Mouse (Mus musculus): ENCODE results near the gene Zfp580. TPM values are rescaled to one million over a fixed set of nuclear protein-coding genes. Genes with fewer than 3 reads are reported as not detected.

The Zfp580 gene
- polyA plus RNA-seq, 1 experiment from 2014 or later, result 53.4 TPM

GRCm38 (mm10) chr7:5081241-5081640 is 29.9 kb downstream of the Zfp580 start:
- H3K27me3 ChIP-seq (ENCODE audit: insufficient read depth, poor library complexity, severe bottlenecking), result no peaks in the 10 kb centered on the region
- H3K27ac ChIP-seq, result 0 out of 2 replicates have a peak overlapping the region, but pooled peaks have one; percentile 96
- WGBS, result 79% methylated on average over 6 of the region's 6 CpGs
- no peak for DNase-seq (ENCODE audit: low spot score)
- H3K4me1 ChIP-seq (replicated peaks), result peaks cover 18% of the 10 kb centered on the region
- no peaks in the 10 kb centered on the region for H3K9me3 ChIP-seq
- peaks cover 74% of the 10 kb centered on the region for H3K36me3 ChIP-seq
- H3K4me3 ChIP-seq, result peak overlapping the region; percentile 96

GRCm38 (mm10) chr7:5081939-5082338 is 30.6 kb downstream of the Zfp580 start:
- Histone ChIP-seq H3K4me3 (no peak overlapping the region; the same call in none of the 2 replicates), H3K27me3 (ENCODE audit: insufficient read depth, poor library complexity, severe bottlenecking) (no peaks in the 10 kb centered on the region), H3K4me1 (replicated peaks) (peaks cover 18% of the 10 kb centered on the region), H3K36me3 (peaks cover 73% of the 10 kb centered on the region), H3K27ac (no peak overlapping the region), H3K9me3 (no peaks in the 10 kb centered on the region)
- 97% methylated on average over 2 of the region's 2 CpGs for WGBS
- DNase-seq (ENCODE audit: low spot score), result no peak

DNA sequence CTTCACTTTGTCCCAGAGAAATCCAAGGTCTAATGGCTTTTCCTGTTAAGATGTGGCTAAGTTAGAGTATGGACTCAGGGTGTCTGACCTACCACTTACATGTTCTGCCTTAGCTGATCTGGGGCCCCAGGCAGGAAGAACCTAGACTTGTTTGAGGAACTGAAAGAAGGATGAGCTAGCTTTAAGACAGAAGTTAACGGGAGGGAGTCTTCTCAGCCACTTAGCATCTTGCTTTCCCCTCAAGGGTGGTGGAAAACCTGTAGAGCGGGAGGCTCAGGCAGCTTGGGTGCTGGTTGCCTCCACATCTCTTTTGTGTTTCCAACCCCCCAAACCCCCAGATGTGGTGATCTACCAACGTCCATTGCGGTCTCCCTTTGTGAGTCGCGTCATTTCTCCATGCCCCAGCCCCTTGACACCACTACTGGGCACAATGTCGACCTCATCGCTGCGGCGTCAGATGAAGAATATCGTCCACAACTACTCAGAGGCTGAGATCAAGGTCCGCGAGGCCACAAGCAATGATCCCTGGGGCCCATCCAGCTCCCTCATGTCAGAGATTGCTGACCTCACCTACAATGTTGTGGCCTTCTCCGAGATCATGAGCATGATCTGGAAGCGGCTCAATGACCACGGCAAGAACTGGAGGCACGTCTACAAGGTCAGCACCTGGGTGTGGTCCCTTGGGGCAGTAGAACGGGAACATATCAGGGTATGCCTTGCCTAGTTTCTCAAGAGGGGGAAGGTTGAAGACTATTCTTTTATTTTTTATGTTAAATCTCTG is 32.2 kb downstream of the Zfp580 start:
- Histone ChIP-seq H3K4me1 (replicated peaks) (peaks cover 18% of the 10 kb centered on the region), H3K36me3 (peaks cover 72% of the 10 kb centered on the region), H3K27me3 (ENCODE audit: insufficient read depth, poor library complexity, severe bottlenecking) (no peaks in the 10 kb centered on the region), H3K27ac (no peak overlapping the region), H3K4me3 (no peak overlapping the region), H3K9me3 (no peaks in the 10 kb centered on the region)
- WGBS, result 94% methylated on average over 18 of the region's 18 CpGs
- no peak for DNase-seq (ENCODE audit: low spot score)

DNA sequence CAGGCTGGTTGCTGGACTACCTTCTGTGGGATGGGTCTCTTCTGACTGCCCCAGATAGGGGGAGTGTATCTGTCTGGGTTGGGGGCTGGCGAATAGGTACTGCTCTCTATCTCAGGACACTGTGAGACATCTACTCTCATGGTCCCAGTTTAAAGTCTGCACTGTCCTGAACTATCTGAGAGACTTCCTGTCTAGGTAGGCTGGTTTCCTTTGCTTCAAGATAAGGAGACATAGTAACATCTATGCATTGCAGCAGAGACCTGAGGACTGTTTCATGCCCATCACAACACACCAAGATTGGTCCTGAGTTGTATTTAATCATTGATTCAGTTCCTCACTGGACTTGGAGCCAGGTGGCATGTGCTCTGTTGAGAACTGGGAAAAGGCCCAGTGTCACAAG is 34.2 kb downstream of the Zfp580 start:
- DNase-seq (ENCODE audit: low spot score), result no peak
- 82% methylated on average over 1 of the region's 1 CpGs for WGBS
- H3K9me3 ChIP-seq, result no peaks in the 10 kb centered on the region
- no peak overlapping the region for H3K4me3 ChIP-seq
- H3K36me3 ChIP-seq, result peaks cover 82% of the 10 kb centered on the region
- no peak overlapping the region for H3K27ac ChIP-seq
- peaks cover 16% of the 10 kb centered on the region for H3K4me1 ChIP-seq (replicated peaks)
- H3K27me3 ChIP-seq (ENCODE audit: insufficient read depth, poor library complexity, severe bottlenecking), result no peaks in the 10 kb centered on the region

GRCm38 (mm10) chr7:5086921-5087440 is 35.6 kb downstream of the Zfp580 start:
- no peaks in the 10 kb centered on the region for H3K9me3 ChIP-seq
- no peak overlapping the region for H3K27ac ChIP-seq
- 82% methylated on average over 5 of the region's 5 CpGs for WGBS
- no peak for DNase-seq (ENCODE audit: low spot score)
- H3K4me3 ChIP-seq, result no peak overlapping the region
- peaks cover 2% of the 10 kb centered on the region for H3K4me1 ChIP-seq (replicated peaks)
- H3K27me3 ChIP-seq (ENCODE audit: insufficient read depth, poor library complexity, severe bottlenecking), result no peaks in the 10 kb centered on the region
- H3K36me3 ChIP-seq, result peaks cover 94% of the 10 kb centered on the region

DNA sequence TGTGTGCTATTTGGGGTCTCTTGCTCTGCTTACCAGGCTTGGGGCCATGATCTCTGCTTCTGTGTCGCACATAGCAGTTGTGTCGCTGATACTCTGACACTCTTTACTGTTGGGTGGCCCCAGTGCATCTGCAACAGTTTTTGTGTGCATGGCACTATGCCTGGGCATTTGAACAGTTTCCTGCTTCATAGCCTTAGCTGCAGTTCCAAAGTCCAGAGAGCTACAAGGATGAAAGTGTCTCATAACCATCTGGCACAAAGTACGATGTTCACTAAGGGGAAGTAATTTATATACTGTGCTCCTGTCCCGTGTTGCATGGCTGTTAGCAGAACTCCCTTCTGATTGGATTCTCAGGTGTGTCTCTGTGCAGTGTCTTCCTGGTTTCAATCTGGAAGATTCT is 36.5 kb downstream of the Zfp580 start:
- H3K36me3 ChIP-seq, result peaks cover 96% of the 10 kb centered on the region

DNA sequence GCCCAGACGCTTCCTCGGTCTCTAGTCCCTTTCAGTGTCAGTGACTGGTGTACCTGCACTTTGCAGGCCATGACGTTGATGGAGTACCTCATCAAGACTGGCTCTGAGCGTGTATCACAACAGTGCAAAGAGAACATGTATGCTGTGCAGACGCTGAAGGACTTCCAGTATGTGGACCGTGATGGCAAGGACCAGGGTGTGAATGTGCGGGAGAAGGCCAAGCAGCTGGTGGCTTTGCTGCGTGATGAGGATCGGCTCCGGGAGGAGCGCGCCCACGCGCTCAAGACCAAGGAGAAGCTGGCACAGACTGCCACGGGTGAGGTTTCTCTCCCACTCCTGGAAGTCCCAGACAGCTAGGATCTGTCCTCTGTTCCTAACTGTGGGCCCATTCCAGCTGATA is 38.5 kb downstream of the Zfp580 start:
- no peaks in the 10 kb centered on the region for H3K27me3 ChIP-seq (ENCODE audit: insufficient read depth, poor library complexity, severe bottlenecking)
- H3K4me1 ChIP-seq (replicated peaks), result no peaks in the 10 kb centered on the region
- 0 out of 2 replicates have a peak, but pooled peaks cover 1% of the 10 kb centered on the region for H3K9me3 ChIP-seq
- H3K4me3 ChIP-seq, result no peak overlapping the region
- peaks cover 96% of the 10 kb centered on the region for H3K36me3 ChIP-seq
- DNase-seq (ENCODE audit: low spot score), result no peak
- 94% methylated on average over 15 of the region's 15 CpGs for WGBS
- no peak overlapping the region for H3K27ac ChIP-seq

More for the DNA sequence above, 36.5 kb downstream of the Zfp580 start:
- no peaks in the 10 kb centered on the region for H3K4me1 ChIP-seq (replicated peaks)
- WGBS, result 93% methylated on average over 4 of the region's 4 CpGs
- H3K27ac ChIP-seq, result no peak overlapping the region
- no peaks in the 10 kb centered on the region for H3K27me3 ChIP-seq (ENCODE audit: insufficient read depth, poor library complexity, severe bottlenecking)
- no peak for DNase-seq (ENCODE audit: low spot score)
- no peak overlapping the region for H3K4me3 ChIP-seq
- H3K9me3 ChIP-seq, result no peaks in the 10 kb centered on the region

GRCm38 (mm10) chr7:5091008-5091728 is 39.8 kb downstream of the Zfp580 start:
- Histone ChIP-seq H3K27me3 (ENCODE audit: insufficient read depth, poor library complexity, severe bottlenecking) (no peaks in the 10 kb centered on the region), H3K4me1 (replicated peaks) (no peaks in the 10 kb centered on the region), H3K4me3 (no peak overlapping the region), H3K9me3 (0 out of 2 replicates have a peak, but pooled peaks cover 3% of the 10 kb centered on the region), H3K36me3 (peaks cover 96% of the 10 kb centered on the region), H3K27ac (no peak overlapping the region)
- WGBS, result 93% methylated on average over 15 of the region's 15 CpGs
- no peak for DNase-seq (ENCODE audit: low spot score)

GRCm38 (mm10) chr7:5092381-5092780 is 41.0 kb downstream of the Zfp580 start:
- Histone ChIP-seq H3K4me1 (replicated peaks) (no peaks in the 10 kb centered on the region), H3K4me3 (no peak overlapping the region), H3K36me3 (peaks cover 97% of the 10 kb centered on the region), H3K27ac (no peak overlapping the region), H3K27me3 (ENCODE audit: insufficient read depth, poor library complexity, severe bottlenecking) (no peaks in the 10 kb centered on the region), H3K9me3 (0 out of 2 replicates have a peak, but pooled peaks cover 3% of the 10 kb centered on the region)
- 80% methylated on average over 6 of the region's 6 CpGs for WGBS
- DNase-seq (ENCODE audit: low spot score), result no peak

DNA sequence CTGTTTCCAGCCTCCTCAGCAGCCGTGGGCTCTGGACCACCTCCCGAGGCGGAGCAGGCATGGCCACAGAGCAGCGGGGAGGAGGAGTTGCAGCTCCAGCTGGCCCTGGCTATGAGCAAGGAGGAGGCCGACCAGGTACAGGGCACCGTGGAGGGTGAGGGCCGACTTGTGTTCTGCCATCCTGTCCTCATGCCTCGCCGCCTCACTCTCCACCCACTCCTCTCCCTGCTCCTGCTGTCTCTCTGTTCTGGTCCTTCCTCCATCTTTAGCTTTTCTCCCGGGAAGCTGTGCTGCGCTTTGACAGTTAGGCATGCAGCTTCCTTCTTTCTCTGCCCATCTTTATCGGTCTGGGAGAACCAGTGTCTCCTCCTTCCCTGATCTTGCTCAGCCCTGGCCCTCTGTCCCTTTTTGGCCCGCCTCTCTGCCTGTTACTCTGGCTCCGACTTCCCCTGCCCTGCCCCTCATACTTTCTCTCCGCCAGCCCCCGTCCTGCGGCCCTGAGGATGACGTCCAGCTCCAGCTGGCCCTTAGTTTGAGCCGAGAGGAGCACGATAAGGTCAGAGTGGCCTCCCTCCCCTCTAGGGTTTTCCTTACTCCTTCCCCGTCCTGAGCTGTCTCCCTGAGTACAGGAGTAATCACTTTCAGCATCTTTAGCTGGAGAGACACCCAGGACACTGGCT is 41.6 kb downstream of the Zfp580 start:
- Histone ChIP-seq H3K4me3 (no peak overlapping the region), H3K4me1 (replicated peaks) (no peaks in the 10 kb centered on the region), H3K27ac (no peak overlapping the region), H3K36me3 (peaks cover 97% of the 10 kb centered on the region), H3K27me3 (ENCODE audit: insufficient read depth, poor library complexity, severe bottlenecking) (no peaks in the 10 kb centered on the region), H3K9me3 (0 out of 2 replicates have a peak, but pooled peaks cover 3% of the 10 kb centered on the region)
- 87% methylated on average over 21 of the region's 21 CpGs for WGBS
- DNase-seq (ENCODE audit: low spot score), result no peak

GRCm38 (mm10) chr7:5098769-5099168 is 47.4 kb downstream of the Zfp580 start:
- no peak for DNase-seq (ENCODE audit: low spot score)
- H3K36me3 ChIP-seq, result peaks cover 64% of the 10 kb centered on the region
- H3K27ac ChIP-seq, result no peak overlapping the region
- H3K4me3 ChIP-seq, result no peak overlapping the region
- 91% methylated on average over 5 of the region's 5 CpGs for WGBS
- H3K4me1 ChIP-seq (replicated peaks), result no peaks in the 10 kb centered on the region
- H3K9me3 ChIP-seq, result 0 out of 2 replicates have a peak, but pooled peaks cover 5% of the 10 kb centered on the region
- H3K27me3 ChIP-seq (ENCODE audit: insufficient read depth, poor library complexity, severe bottlenecking), result no peaks in the 10 kb centered on the region

DNA sequence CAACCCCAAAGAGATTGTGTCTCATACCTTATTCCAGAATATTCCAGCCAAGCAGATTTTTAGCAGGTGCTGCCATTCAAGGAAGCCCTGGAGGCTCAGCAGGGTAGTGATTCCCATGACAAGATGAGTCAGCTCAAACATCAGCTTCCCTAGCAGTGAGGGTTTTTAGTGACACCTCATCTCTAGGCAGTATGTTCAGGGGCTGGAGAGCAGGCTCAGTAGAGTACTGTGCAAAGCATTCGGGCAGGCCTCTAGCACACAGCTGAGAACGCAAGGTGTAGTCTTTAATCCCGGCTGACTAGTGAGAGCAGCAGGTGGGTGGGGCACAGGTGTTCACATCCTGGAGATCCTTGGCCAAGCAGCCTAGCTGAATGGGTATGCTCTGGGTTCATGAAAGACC is 48.5 kb downstream of the Zfp580 start:
- H3K9me3 ChIP-seq, result 0 out of 2 replicates have a peak, but pooled peaks cover 4% of the 10 kb centered on the region
- 83% methylated on average over 3 of the region's 3 CpGs for WGBS
- no peak for DNase-seq (ENCODE audit: low spot score)
- H3K4me1 ChIP-seq (replicated peaks), result no peaks in the 10 kb centered on the region
- no peak overlapping the region for H3K27ac ChIP-seq
- H3K27me3 ChIP-seq (ENCODE audit: insufficient read depth, poor library complexity, severe bottlenecking), result no peaks in the 10 kb centered on the region
- H3K36me3 ChIP-seq, result peaks cover 53% of the 10 kb centered on the region
- H3K4me3 ChIP-seq, result no peak overlapping the region
